Mouse (Mus musculus) intestine, postnatal 0 days (tissue): ENCODE results near the gene Gm5148. TPM values are rescaled to one million over a fixed set of nuclear protein-coding genes. Genes with fewer than 3 reads are reported as not detected.

Source experiments
- ATAC-seq: fragments of 200-750 bp; cut with Nextera tagmentation; 2 replicates; pipeline ENCODE4 v1.8.0; 2017; ENCODE audit warnings: mild to moderate bottlenecking, moderate TSS enrichment, moderate library complexity
- H3K27ac ChIP-seq: fragments of 300-500 bp; sonication (generic); 2 replicates; pipeline ENCODE4 v1.5.1; 2014; ENCODE audit warnings: mild to moderate bottlenecking, low read depth, low read length, moderate library complexity
- H3K27me3 ChIP-seq: fragments of 300-500 bp; sonication (generic); replicated peaks from 2 replicates; pipeline ENCODE4 v1.6.1; 2014; ENCODE audit warnings: low read length, mixed read lengths; ENCODE audit not compliant: control insufficient read depth, insufficient read depth
- H3K36me3 ChIP-seq: fragments of 300-500 bp; sonication (generic); 2 replicates; pipeline ENCODE4 v1.6.1; 2014; ENCODE audit warnings: mild to moderate bottlenecking, moderate library complexity; ENCODE audit not compliant: control insufficient read depth, insufficient read depth
- H3K4me1 ChIP-seq: fragments of 300-500 bp; sonication (generic); replicated peaks from 2 replicates; pipeline ENCODE4 v1.6.1; 2014; ENCODE audit warnings: antibody characterized with exemption, low read length, mixed read lengths; ENCODE audit not compliant: control insufficient read depth, insufficient read depth
- H3K4me2 ChIP-seq: fragments of 300-500 bp; sonication (generic); replicated peaks from 2 replicates; pipeline ENCODE4 v1.6.1; 2014; ENCODE audit warnings: low read depth, mild to moderate bottlenecking, moderate library complexity
- H3K4me3 ChIP-seq: fragments of 300-500 bp; sonication (generic); 2 replicates; pipeline ENCODE4 v1.5.1; 2014; ENCODE audit warnings: low read depth, low read length
- H3K9ac ChIP-seq: fragments of 300-500 bp; sonication (generic); 2 replicates; pipeline ENCODE4 v1.6.1; 2014; ENCODE audit warnings: mild to moderate bottlenecking, low read depth, low read length
- H3K9me3 ChIP-seq: fragments of 300-500 bp; sonication (generic); 2 replicates; pipeline ENCODE4 v1.6.1; 2016; ENCODE audit warnings: mixed run types; ENCODE audit not compliant: control insufficient read depth
- CTCF ChIP-seq: sonication (generic); IDR thresholded peaks from 2 replicates; pipeline ENCODE4 v1.5.1; 2016; ENCODE audit warnings: low read depth, mild to moderate bottlenecking, control low read depth, antibody characterized with exemption, moderate library complexity
- WGBS: fragments of 180-500 bp; shearing (Covaris S2); extraction: QIAGEN DNeasy Blood & Tissue Kit; methylation state at CpG from one replicate; pipeline ENCODE4 v1.1.7; 2014; 5-methylcytosine and 5-hydroxymethylcytosine counted together
- polyA plus RNA-seq: library from polyadenylated mRNA; unstranded; fragments of >200 nt; fragmentation: Nextera tagmentation; extraction: Ambion mirVana; gene quantifications from 2 replicates; pipeline ENCODE4 v1.2.1, GENCODE M21; 2015

The Gm5148 gene
- polyA plus RNA-seq, 1 experiment from 2014 or later, result 4.5 TPM

DNA sequence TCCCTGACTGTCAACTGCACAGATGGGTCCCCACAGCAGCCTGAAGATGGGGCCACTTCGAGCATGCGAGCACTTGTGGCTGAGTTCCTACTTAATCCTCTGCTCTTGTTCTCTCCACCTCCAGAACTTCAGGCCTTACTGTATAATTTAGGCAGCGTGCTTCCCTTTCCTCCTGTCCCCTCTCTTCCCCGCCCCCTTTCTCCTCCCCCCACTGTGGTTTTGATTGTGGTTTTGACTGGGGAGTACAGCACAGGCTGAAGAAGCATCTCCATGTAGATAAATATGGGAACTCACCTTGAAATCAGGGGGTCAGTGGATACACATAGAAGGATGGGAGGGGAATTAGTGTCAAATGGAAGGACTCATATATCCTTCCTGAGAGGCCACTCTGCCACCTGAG, 31.3 kb downstream of the Gm5148 start:
- Histone ChIP-seq H3K36me3 (no peaks in the 10 kb centered on the region), H3K9me3 (no peaks in the 10 kb centered on the region), H3K27ac (no peak overlapping the region), H3K4me1 (no peaks in the 10 kb centered on the region), H3K4me3 (no peak overlapping the region), H3K27me3 (no peaks in the 10 kb centered on the region), H3K4me2 (no peak overlapping the region), H3K9ac (no peak overlapping the region)
- no peak for TF ChIP-seq CTCF
- ATAC-seq, result no peak
- 84% methylated on average over 4 of the region's 4 CpGs for whole genome bisulfite sequencing

DNA sequence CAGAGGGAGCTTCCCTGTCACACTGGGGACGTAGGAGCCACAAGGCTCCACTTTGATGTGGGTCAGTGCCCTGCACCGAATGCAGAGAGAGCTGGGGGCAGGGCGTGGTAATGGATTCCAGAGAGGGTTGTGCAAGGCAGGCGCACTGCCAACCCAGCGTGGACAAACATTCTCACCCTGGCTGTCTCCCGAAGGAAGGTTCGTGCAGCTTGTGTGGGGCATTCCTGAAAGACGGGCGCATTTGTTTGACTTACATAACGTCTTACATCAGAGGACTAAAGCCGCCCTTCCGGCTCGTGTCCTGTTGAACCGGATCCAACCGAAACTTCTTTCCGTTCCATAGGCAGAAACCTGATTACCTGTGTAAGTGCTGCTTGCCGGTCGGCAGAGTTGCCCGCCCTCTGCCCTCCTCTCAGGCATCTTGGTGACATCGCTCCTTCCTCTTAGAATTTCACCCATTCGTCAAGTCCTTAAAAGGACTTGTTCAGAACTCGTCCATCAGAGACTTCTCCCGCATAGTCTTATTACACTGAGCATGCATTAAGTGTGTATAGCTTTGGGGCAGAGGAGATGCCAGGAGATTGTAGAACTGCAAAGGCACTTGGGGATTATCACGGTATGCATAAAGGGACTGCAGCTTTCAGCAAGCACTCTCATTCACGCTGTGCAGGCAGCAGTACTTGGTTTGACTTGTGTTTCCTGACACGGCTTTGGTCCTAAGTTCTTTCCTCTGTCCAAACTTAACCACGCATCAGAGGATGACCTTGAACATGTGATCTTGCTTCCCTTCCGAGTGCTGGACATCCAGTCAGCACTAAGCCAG, 36.9 kb downstream of the Gm5148 start:
- no peaks in the 10 kb centered on the region for H3K36me3 ChIP-seq
- peak overlapping the region; percentile 70 for H3K4me2 ChIP-seq
- H3K9me3 ChIP-seq, result no peaks in the 10 kb centered on the region
- H3K4me3 ChIP-seq, result peak overlapping the region; percentile 30
- ATAC-seq, result peak; percentile 84
- no peaks in the 10 kb centered on the region for H3K27me3 ChIP-seq
- WGBS, result 18% methylated on average over 28 of the region's 28 CpGs
- no peak overlapping the region for H3K27ac ChIP-seq
- no peak for TF ChIP-seq CTCF
- 0 out of 2 replicates have a peak overlapping the region, but pooled peaks have one; percentile 1 for H3K9ac ChIP-seq
- 0 out of 2 replicates have a peak, but pooled peaks cover 3% of the 10 kb centered on the region for H3K4me1 ChIP-seq

DNA sequence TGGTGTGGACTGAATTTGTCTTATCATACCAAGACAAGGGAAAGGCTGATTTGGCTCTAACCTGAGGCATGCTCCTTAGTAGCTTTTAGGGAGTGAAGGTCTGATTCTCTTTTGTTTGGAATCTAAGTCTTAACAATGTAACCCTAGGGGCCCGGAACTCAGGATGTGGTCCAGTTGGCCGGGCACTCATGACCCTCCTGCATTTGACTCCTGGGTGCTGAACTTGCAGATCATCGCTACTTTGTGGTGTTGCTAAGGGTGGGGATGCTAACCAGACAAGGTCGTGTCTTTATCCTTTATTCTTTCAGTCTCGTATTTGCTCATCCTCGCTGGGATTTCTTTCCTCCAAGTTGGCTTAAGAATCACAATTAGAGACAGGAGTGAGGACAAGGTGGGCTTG, 37.5 kb downstream of the Gm5148 start:
- Histone ChIP-seq H3K36me3 (no peaks in the 10 kb centered on the region), H3K27ac (no peak overlapping the region), H3K9me3 (no peaks in the 10 kb centered on the region), H3K4me2 (peak overlapping the region; percentile 70), H3K27me3 (no peaks in the 10 kb centered on the region), H3K4me1 (0 out of 2 replicates have a peak, but pooled peaks cover 3% of the 10 kb centered on the region), H3K9ac (0 out of 2 replicates have a peak overlapping the region, but pooled peaks have one; percentile 1), H3K4me3 (peak overlapping the region; percentile 30)
- TF ChIP-seq CTCF, result no peak
- WGBS, result 30% methylated on average over 6 of the region's 6 CpGs
- peak; percentile 20; the same call in 1 of the 2 replicates for ATAC-seq

DNA sequence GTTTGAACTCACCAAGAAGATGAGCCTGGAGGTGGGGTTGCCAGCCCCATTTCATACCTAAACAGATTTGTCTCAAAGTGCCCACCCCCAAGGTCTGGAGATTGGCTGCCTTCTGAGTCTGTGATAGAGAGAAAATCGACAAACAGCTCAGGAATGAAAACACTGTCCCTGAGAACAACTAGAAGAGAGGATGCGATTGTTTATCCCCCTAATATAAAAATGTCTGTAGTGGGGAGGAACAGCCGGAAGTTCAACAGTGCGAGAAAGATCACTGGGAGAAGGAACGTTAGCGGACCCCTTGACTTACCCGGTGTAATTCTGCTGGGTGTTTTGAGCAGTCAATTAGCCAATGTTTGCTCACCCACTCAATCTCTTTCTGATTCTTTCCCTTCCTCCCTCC, 38.1 kb downstream of the Gm5148 start:
- 0 out of 2 replicates have a peak, but pooled peaks cover 3% of the 10 kb centered on the region for H3K4me1 ChIP-seq
- no peak overlapping the region for H3K4me3 ChIP-seq
- no peak overlapping the region for H3K9ac ChIP-seq
- TF ChIP-seq CTCF, result no peak
- peak overlapping the region; percentile 70; the same call in 1 of the 2 replicates for H3K4me2 ChIP-seq
- no peaks in the 10 kb centered on the region for H3K27me3 ChIP-seq
- ATAC-seq, result no peak
- WGBS, result 38% methylated on average over 7 of the region's 7 CpGs
- H3K27ac ChIP-seq, result no peak overlapping the region
- no peaks in the 10 kb centered on the region for H3K36me3 ChIP-seq
- no peaks in the 10 kb centered on the region for H3K9me3 ChIP-seq

DNA sequence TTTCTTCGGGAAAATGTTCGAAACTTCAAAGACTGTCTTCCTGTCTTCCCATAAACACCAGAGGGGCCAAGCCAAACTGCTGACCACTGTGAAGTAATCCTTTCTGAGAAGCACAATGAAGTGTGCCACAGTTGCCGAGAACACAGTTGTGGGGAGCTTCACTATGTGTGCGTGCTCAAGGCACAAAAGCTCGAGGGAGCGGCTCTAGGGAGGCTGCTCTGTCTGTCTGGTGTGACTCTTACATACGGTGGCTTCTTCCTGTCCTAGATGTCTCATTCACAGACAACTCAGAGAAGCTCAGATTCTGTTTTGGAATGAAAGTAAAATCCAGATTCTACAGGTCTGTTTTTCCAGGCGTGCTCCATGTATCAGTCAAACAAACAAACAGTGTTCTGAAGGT, 48.0 kb downstream of the Gm5148 start:
- H3K36me3 ChIP-seq, result no peaks in the 10 kb centered on the region
- 0 out of 2 replicates have a peak, but pooled peaks cover 3% of the 10 kb centered on the region for H3K27me3 ChIP-seq
- H3K9ac ChIP-seq, result no peak overlapping the region
- H3K4me1 ChIP-seq, result no peaks in the 10 kb centered on the region
- 76% methylated on average over 8 of the region's 8 CpGs for WGBS
- ATAC-seq, result no peak
- H3K9me3 ChIP-seq, result no peaks in the 10 kb centered on the region
- no peak overlapping the region for H3K27ac ChIP-seq
- H3K4me3 ChIP-seq, result no peak overlapping the region
- no peak overlapping the region for H3K4me2 ChIP-seq
- TF ChIP-seq CTCF, result no peak

DNA sequence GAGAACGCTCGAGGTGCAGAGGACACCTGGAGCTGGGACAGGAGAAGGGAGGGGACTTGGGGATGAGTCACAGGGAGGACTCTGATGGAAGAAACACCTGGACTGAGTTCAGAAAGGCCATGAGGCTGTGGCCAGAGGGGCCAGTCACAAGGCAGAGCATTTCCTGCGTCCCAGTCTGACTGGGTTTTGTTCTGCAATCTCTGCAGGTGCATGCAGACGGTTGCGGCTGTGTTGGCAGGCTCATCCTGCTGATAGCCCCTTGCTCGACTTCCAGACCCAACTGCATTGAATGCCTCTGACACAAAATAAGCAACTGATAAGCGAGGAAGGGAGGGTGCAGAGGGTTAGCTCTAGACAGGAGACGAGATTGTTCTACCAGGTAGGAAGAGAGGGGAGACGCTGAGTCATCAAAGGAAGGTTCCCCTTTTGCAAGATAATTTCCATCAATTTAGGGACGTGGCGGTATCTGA, 49.2 kb downstream of the Gm5148 start:
- no peak overlapping the region for H3K4me2 ChIP-seq
- H3K27me3 ChIP-seq, result 0 out of 2 replicates have a peak, but pooled peaks cover 7% of the 10 kb centered on the region
- no peaks in the 10 kb centered on the region for H3K36me3 ChIP-seq
- peak; percentile 36; the same call in 1 of the 2 replicates for ATAC-seq
- WGBS, result 51% methylated on average over 11 of the region's 11 CpGs
- no peaks in the 10 kb centered on the region for H3K4me1 ChIP-seq
- no peaks in the 10 kb centered on the region for H3K9me3 ChIP-seq
- no peak overlapping the region for H3K4me3 ChIP-seq
- TF ChIP-seq CTCF, result no peak
- H3K9ac ChIP-seq, result no peak overlapping the region
- H3K27ac ChIP-seq, result no peak overlapping the region
